ENCODE assay signal across 27 mouse cellular contexts in genomic region chr10:44820379-44820778, GRCm38 (mm10).
"Had no signal": no experiment of that assay in that cellular context is flagged by ENCODE, and none has a peak within 500 bp of the region (broad histone marks: within the 10 kb centered on the region; RNA-seq: fewer than 3 reads in every experiment).

No protein-coding gene starts in this region.

- ATAC-seq: forebrain, embryonic 13.5 days; forebrain, embryonic 14.5 days; forebrain, embryonic 15.5 days; forebrain, embryonic 16.5 days; forebrain, postnatal 0 days had no signal

- H3K9me3 ChIP-seq: embryonic facial prominence, embryonic 12.5 days; embryonic facial prominence, embryonic 13.5 days; embryonic facial prominence, embryonic 15.5 days; forebrain, embryonic 10.5 days; forebrain, embryonic 13.5 days; forebrain, embryonic 15.5 days had no signal

- H3K36me3 ChIP-seq: embryonic facial prominence, embryonic 12.5 days; embryonic facial prominence, embryonic 13.5 days; embryonic facial prominence, embryonic 15.5 days; forebrain, embryonic 10.5 days; forebrain, embryonic 15.5 days had no signal

- H3K27me3 ChIP-seq: embryonic facial prominence, embryonic 12.5 days; embryonic facial prominence, embryonic 13.5 days; embryonic facial prominence, embryonic 15.5 days; forebrain, embryonic 13.5 days; forebrain, embryonic 15.5 days had no signal

- H3K9ac ChIP-seq: embryonic facial prominence, embryonic 12.5 days; embryonic facial prominence, embryonic 13.5 days; embryonic facial prominence, embryonic 15.5 days; forebrain, embryonic 13.5 days; forebrain, embryonic 15.5 days; forebrain, postnatal 0 days had no signal

- H3K27ac ChIP-seq: embryonic facial prominence, embryonic 12.5 days; embryonic facial prominence, embryonic 13.5 days; embryonic facial prominence, embryonic 15.5 days; forebrain, embryonic 10.5 days; forebrain, embryonic 13.5 days; forebrain, embryonic 15.5 days; gastrocnemius, adult 2 months; heart, adult 2 months had no signal

- H3K4me1 ChIP-seq: embryonic facial prominence, embryonic 12.5 days; embryonic facial prominence, embryonic 13.5 days; embryonic facial prominence, embryonic 15.5 days; forebrain, embryonic 10.5 days; forebrain, embryonic 13.5 days; forebrain, embryonic 15.5 days had no signal

- DNase-seq: cerebellum, adult 2 months; cerebellum, adult 8-10 months; cerebellum, adult 9-10 months; cerebellum, adult 9-11 months; cerebellum, postnatal 10 days; cerebellum, postnatal 14 days; cerebellum, postnatal 25 days; cerebellum, postnatal 36 days; embryo, embryonic 11 days; forebrain, postnatal 0 days; gastrocnemius, adult 2 months; gastrocnemius, postnatal 10 days; gastrocnemius, postnatal 14 days; gastrocnemius, postnatal 25 days; gastrocnemius, postnatal 36 days; heart, adult 11 months; heart, adult 18-20 months; heart, adult 2 months had no signal

- H3K4me2 ChIP-seq: embryonic facial prominence, embryonic 12.5 days; embryonic facial prominence, embryonic 13.5 days; embryonic facial prominence, embryonic 15.5 days; forebrain, embryonic 13.5 days; forebrain, embryonic 15.5 days had no signal

- H3K4me3 ChIP-seq: embryonic facial prominence, embryonic 12.5 days; embryonic facial prominence, embryonic 13.5 days; embryonic facial prominence, embryonic 15.5 days; erythroblast, embryonic 14.5 days; forebrain, embryonic 10.5 days; forebrain, embryonic 13.5 days; forebrain, embryonic 15.5 days; gastrocnemius, adult 2 months; heart, adult 2 months had no signal
